Mouse (Mus musculus) right cerebral cortex, postnatal 4 days (tissue): Measurements from ENCODE around the gene Cd34.

ENCODE experiments used
- DNase-seq: peaks from one replicate; pipeline ENCODE4 v3.0.0-alpha.2; 2022

The Cd34 gene

DNA sequence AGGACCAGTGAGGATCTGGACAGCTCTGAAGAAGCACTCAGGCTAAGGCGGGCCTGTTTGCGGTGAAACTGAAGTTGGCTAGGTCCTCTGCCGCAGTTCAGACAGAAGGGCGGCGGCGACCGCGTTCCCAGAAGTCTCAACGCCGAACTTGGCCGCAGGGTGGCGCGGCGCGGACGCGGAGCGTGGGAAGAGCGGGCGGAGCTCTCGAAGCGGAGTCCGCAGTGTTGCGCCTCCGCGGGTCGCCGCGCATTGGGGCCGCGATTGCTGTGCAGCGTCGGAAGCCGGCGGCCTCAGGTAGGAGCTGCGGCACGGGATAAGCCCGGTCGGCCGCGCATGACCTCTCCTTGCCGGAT, 37.5 kb downstream of the Cd34 start:
- peak; percentile 95 for DNase-seq

DNA sequence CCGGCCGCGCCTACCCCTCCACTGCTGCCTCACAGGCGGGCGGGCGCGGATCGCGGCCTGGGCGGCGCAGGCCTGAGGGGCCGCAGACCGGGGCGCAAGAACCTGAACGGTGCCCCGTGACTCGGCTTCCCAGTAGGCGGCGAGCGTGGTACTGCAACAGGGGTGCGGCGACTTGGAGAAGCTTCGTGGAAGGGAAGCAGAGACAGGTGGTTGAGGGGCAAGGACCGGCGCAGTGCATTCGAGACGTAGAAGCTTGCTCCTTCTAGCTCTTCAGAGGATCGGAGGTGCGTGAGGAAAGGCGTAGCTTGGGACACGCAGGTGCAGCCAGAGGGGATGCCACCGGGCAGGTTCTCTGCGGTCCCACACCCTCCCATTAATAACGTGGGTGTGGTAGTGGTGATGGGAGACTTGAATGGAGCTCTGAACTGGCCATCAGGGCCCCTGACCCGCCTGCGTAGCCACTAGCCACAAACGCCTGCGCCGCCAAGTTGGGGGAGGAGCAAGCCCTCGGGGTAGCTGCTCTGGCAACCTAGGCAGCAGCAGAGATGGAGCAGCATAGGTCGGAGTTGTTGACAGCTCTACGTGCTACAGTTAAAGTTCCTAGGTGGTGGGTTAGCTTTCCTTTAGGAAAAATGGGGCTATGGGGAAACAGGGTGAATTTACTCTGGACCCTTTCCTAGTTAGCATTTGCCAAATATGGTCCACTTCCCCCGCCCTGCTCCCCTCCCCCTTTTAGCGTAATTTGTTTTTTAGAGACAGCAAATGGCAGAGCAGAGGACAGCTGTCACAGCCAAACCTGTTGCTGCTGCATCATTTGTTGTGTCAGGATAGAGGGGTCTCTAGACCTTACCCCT, 38.1 kb downstream of the Cd34 start:
- peak; percentile 68 for DNase-seq

DNA sequence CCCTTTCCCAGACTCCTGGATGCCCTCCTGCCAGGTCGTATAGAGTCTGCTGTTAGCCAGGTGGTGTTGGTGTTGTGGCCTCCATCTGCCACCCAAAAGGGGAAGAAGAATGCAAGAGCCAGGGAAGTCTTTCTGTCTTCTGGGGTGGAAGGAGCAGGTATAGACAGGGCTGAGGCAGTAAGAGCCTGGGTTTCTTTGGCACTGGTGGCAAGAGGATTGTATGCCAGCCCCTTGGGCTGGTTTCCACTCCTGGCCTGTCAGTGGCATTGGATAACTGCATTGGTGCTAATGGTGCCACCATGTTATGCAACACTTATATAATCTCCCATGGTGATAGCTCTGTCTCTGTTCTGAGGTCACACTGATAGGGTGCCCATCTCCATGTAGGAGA, 38.7 kb downstream of the Cd34 start:
- no peak for DNase-seq

DNA sequence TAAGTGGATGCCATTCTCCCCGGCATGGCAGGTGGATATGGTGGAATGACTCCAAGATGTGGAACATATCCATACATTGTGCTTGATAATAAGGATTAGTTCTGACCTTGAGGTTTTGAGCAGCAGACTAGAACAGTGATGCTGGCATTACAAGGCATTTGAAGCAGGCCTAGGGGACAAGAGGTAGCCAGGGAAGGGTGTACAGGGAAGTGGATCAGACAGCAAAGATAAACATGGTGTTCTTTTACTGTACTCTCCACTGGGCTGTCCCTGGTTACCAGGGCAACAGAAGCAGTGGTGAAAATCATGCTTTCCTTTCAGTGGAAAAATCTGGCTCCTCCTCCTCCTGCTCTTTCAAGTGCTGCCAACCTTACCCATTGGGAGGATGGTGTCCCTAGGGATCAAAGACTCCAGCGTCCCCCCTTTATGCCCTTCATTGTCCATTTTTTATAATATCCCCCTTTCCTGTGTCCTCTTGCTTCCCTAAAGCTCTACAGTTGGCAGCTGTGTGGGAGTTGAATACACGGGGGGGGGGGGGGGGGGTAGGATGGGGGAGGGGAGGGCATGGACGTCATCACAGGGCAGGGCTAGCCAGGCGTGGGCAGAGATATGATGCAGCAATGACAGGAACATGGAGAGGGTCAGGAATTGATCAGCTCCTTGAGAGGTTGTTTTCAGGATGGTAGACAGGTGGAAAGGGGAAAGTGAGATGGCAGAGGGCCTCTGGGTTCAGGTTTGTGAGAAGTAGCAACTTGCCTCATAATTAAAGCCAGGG, 39.5 kb downstream of the Cd34 start:
- DNase-seq: peak; percentile 6

DNA sequence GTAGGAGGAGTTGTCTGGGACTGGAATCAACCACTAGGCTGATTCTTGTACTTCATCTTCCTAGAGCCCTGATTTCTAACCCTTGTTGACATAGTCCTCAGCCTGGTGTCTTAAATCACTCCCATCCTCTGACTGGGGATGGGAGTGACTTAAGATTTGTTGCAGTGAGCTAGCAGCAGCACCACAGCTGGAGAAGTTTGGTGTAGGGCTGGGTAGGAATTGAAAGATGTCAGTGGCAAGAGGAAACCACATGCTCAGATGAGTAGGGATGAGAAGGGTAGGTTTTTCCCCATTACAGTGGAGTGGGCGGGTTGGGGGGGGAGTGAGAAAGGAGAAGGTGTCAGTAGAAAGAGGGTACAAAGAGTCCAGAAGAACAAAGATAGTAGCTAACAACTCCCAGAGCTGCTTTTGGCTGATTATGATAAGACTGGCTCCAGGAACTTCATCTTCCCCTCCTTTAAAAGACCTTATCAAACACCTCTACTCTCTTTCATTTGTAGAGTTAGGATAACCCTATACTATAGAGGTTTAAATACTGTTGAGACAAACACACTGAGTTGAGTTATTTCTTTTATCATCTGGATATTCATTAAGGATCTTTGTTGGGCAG, 42.3 kb downstream of the Cd34 start:
- DNase-seq: no peak

DNA sequence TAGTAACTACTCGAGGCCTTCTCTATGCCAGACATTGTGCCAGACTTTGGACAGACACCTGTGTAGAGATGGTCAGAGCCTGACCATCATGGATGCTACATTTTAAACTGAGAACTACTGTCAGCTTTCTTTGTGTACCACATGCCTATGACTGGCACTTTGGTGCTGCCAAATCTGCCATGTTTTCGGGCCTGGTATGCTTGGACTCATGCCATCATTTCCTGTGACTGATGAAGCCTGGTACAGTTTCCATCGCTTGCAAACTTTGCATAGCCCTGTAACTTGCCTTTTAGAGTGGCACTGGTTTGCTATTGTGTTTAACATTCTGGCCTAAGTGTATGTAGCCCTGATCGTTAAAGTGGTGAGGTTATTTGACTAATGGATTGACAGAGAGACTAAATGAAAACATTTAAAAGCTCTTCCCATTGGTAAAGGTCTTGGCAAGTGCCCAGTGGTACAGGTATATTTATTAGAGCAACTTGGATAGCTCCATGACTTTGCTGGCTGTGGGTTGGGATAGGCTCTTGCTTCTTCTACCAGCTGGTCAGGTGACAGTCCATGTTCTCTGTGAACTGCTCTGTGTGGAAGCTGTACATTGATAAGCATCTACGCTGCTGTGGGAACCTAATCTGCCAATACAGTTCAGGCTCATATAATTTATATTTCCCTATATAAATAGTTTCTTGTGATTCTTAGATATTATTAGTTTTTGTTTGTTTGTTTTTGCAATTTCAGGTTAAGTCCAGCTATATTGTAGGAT, 44.5 kb downstream of the Cd34 start:
- DNase-seq: no peak

DNA sequence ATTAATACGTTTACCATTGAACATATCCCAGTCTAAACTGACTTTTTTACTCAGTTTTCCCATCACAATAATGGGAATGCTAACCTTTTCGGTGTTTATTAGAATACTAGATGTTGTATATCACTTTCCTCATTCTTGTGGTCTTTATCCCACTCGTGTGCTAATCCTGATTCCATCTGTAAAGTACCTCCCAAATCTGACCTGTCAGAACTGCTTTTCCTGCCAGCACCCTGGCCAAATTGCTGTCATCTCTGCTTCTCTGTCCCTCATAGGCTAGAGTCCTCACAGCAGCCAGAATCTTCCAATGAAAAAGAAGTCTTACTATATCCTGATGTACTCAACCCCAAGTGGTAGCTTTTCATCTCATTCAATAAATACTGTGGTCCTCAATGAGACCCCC, 46.3 kb downstream of the Cd34 start:
- no peak for DNase-seq

DNA sequence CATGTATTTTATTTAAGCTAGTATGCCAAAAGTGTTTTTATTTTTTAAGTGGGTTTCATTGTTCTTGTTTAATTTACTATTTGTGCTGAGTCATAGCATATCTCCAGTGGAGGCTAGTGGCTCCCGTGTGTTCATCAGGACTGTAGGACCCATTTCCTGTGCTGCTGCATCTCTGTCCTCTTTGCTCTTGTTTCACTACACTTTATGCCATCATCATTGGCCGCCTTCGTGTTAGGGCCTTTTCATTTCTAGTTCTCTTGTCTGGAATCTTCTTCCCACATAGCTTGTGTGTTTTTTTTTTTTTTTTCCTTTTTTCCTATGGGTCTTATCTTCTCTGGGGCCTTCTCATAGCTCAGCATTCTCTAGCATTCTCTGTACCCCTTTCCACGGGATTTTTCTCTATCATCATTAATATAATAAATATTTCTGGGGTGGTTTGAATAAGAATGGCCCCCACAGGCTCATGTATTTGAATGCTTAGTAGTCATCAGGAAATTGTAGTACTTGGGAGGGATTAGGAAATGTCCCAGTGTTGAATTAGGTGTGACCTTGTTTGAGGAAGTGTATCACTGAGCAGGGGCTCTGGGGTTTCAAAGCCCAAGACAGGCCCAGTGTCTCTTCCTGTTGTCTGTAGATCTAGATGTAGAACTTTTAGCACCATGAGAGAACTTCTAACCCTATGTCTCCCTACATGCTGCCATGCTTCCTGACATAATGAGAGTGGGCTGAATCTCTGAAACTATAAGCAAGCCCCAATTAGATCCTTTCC, 47.0 kb downstream of the Cd34 start:
- DNase-seq: no peak

DNA sequence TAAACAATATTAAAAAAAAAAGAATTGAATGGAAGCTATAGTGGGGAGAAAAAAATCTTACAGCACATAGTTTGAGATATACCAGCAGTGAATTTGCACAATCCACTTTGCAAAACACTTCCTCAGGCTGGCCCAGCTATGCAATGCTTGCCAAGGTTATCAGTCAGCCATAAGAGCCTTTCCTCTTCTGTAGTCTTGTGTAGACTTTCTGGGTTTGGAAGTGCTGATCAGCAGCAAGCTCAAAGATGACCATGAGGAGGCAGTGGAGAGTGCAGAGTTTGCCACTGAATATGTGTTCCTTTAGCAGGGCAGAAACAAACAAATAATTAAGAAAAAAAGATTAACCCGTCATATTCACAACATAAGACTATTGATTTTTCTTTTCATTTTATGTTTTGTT, 50.4 kb downstream of the Cd34 start:
- DNase-seq: no peak

DNA sequence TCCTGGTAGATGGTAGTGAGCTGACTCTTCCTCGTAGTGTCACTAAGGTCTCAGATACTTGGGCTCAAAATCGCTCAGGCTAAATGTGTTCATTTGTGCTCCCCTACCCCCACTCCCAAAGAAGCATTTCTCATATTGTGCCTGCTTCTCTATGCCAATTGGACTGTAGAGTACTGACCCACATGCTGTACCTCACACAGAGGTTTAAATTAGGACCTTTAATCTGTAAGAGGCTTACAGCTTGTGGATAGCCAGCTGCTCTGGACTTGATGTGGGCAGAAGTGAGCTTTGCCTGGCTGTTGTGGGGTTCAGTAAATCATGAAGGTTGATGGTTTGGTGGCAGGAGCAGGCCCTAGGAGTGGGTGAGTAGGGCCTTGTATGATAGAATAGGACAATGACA, 52.4 kb downstream of the Cd34 start:
- no peak for DNase-seq

DNA sequence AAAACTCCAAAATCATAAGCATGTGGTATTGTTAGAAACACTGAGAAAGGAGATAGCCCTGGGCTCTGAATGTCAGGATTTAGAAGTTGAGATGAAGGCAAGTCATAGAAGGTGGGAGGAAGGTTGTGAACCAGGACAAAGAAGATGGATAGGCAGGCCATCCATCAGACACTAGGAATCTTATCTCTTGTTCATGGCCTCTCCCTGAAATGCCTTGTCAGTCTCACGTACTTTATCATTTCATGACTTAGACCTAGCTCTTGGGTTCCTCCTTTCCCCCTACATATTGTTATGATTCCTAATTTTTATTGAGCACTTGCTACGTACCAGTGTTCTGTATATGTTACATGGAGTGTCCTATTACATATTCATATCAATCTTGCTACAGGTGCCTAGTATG, 53.0 kb downstream of the Cd34 start:
- no peak for DNase-seq

DNA sequence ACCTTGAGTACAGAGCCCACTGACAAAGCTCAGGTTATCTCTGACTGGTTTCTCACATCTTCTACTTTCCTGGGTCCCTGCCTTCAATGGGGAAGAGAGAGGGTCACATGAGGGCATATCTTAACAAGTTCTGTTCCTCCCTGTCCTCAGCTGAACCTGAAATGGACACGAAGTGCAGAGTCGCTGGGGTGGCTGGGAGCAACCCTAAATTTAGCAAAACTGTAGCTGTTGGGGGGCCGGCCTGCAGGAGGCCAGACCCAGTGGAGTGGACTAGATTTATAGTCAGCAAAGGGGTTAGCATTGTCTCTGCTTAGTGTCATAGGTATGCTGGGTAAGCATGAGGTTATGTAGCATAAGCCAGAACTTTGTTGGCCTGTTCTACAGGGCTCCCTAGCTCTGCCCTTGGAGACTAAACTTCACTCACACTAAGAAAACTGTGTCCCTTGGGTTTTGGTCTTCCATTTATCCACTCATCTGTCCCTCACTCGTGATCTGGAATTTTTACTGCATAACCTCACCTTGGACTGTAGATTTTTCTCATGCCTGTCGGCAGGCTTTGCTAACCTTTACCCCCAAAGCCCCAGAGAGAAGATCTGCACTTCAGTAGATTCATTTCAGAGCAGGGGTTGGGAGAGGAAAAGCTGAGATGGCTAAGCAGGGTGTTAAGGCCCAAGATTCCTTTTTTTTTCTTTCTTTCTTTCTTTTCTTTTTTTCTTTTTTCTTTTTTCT, 54.1 kb downstream of the Cd34 start:
- no peak for DNase-seq

DNA sequence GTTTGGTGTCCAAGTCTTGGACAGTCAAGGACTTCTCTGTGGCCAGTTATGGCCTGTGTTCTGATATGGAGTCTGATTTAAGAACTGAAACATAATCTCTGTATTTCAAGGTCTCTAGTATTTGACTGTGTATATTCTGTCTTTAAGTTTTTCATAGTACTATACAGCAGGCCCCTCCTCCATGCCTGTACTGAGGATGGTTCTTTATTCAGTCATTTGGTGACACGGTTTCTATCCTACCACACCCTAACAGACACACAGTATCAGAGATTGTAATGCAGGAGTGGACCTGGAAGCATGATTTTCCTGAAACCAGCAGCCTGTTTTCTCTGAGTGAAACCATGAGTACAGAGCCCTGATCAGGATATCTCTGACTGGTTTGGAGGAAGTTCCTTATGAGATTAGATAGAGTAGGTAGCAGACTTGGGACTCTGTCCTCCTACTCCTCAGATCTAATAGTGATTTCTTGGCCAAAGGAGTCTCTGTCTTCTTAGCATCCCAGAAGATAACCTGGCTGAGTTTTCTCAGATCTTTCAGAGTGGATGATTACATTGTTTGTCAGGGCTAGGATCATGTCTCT, 54.9 kb downstream of the Cd34 start:
- no peak for DNase-seq

DNA sequence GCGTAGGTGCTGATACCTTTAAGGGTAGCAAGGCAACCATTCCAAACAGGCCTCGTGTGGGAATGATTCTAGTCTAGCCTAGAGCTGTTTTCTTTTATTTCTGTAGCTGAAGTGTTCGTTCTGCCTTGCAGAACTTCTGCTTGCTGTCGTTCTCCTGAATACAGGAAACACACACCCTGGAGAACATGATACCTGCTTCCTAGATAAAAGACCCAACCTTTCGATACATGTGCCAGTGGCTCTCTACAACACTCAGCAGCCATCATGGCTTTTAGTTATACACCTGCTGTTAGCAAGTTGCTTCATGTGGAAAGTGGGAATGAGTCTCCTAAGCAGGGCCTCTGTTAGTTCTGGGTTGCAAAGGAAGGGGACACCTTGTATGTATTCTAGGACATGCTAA, 55.6 kb downstream of the Cd34 start:
- DNase-seq: no peak

DNA sequence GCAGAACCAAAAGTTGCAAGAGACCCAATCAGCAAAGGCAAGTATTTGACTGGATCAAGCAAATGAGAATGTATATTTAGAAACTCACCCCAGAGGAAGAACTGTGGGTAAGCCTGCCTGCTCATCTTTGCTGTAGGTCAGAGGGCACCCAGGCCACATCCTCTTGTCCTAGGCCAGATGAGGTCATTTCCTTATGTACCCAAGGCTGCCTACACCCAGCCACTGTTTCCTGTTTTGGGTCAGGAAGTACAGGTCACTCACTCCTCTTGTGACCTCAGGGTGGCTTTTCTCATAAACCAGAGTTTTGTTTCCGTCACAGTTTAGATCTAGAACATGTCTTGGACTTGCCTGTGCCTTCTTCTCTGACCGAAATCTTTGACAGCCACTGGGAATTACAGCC, 56.6 kb downstream of the Cd34 start:
- DNase-seq: no peak

DNA sequence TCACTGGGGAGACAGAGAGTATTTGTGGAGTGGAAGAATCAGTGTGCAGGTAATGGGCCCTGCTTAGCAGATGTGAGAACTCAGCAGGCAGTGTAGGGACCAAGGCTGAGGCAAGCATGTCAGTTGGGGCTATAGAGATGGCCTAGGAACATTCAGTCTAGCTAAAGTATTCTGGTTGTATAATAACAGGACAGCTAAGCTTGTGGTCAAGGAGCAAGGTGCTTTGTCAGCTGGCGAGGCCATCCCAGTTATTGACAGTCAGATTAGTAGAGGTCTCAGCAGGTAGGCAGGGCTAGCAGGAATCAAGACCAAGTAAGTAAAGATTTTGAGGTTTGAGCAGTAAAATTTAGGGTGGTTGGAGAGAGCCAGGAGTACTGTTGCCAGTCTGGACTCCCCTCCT, 59.8 kb downstream of the Cd34 start:
- no peak for DNase-seq

DNA sequence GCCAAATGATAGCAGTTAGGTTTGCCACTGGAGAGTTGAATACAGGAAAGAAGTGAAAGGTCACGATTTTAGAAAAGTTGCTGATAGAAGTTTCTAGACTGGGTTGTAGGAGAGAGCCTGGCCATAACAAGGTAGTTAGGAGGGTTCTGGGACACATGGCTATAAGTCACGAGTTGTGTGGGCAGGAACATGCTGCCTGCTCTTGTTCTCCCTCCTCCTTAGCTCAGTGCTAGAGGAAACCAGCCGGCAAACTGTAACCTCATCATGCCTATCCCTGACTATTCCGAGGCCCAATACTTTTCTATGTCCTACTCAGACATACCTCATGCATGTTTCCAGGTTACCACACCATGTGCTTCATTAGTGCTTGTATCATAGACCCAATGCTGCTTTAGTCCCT, 64.7 kb downstream of the Cd34 start:
- DNase-seq: no peak

DNA sequence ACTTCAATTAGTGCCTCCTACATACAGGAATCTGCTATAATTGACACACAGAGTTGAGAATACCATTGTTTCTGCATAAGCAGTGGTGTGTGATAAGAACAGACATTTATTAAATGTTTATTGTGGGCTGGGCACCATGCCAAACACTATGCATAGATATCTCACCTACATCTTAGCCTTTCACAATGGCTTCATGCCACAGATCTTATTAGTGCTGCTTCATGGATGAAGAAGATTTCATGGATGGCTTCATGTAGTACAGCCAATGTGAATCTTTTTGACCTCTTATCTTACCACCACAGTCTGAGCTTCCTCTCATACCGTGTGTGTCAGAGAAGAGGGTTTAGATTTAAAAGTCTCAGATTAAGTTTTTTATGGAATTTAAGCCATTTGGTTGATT, 65.6 kb downstream of the Cd34 start:
- no peak for DNase-seq

DNA sequence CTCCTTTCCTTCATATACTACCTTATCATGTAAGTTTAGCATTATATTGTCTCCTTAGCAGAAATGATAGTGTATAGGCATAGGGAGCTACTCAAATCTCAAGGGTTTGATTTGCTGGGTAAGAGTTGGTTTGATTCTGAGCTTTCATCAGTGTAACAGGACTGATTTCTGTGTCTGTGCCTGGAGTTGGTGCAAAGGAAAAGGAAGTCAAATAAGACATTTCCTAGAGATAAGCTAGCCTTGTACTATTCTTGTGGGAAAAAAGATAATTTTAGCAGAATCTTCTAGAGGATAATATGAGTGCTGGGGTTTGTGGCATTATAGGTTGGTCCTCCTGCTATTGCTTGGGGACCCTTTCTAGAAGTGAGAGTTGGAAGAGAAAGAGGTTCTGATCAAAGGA, 67.6 kb downstream of the Cd34 start:
- no peak for DNase-seq
